Mouse (Mus musculus) liver, embryonic 11.5 days (tissue): ENCODE measurements around the gene Kdm4b. TPM values are rescaled to one million over a fixed set of nuclear protein-coding genes. Genes with fewer than 3 reads are reported as not detected.
A peak's percentile ranks its signal among the peaks of the same experiment; 100 is the strongest.

Source experiments
- ATAC-seq: fragments of 200-750 bp; cut with Nextera tagmentation; replicated peaks from 2 replicates; pipeline ENCODE4 v1.8.0; 2017; ENCODE audit warnings: moderate number of reproducible peaks, mild to moderate bottlenecking, moderate TSS enrichment, moderate library complexity; ENCODE audit not compliant: low FRiP score
- DNase-seq: peaks from one replicate; pipeline ENCODE4 v3.0.0-alpha.2; 2017; ENCODE audit warnings: low spot score
- H3K27ac ChIP-seq: fragments of 300-500 bp; sonication (generic); 2 replicates; pipeline ENCODE4 v1.5.1; 2014; ENCODE audit warnings: mild to moderate bottlenecking, low read depth, low read length, control low read depth
- H3K27me3 ChIP-seq: fragments of 300-500 bp; sonication (generic); replicated peaks from 2 replicates; pipeline ENCODE4 v1.6.1; 2014; ENCODE audit warnings: low read length, mixed read lengths; ENCODE audit not compliant: control insufficient read depth, insufficient read depth
- H3K36me3 ChIP-seq: fragments of 300-500 bp; sonication (generic); 2 replicates; pipeline ENCODE4 v1.6.1; 2014; ENCODE audit warnings: mild to moderate bottlenecking, low read length, moderate library complexity, mixed read lengths; ENCODE audit not compliant: control insufficient read depth, insufficient read depth
- H3K4me1 ChIP-seq: fragments of 300-500 bp; sonication (generic); replicated peaks from 2 replicates; pipeline ENCODE4 v1.6.1; 2014; ENCODE audit warnings: low read length, mixed read lengths; ENCODE audit not compliant: control insufficient read depth, insufficient read depth
- H3K4me2 ChIP-seq: fragments of 300-500 bp; sonication (generic); 2 replicates; pipeline ENCODE4 v1.6.1; 2014; ENCODE audit warnings: mild to moderate bottlenecking, control low read depth, moderate library complexity
- H3K4me3 ChIP-seq: fragments of 300-500 bp; sonication (generic); 2 replicates; pipeline ENCODE4 v1.5.1; 2014; ENCODE audit warnings: low read depth, low read length, control low read depth
- H3K9ac ChIP-seq: fragments of 300-500 bp; sonication (generic); 2 replicates; pipeline ENCODE4 v1.6.1; 2014; ENCODE audit warnings: low read depth, low read length, control low read depth
- H3K9me3 ChIP-seq: fragments of 300-500 bp; sonication (generic); 2 replicates; pipeline ENCODE4 v1.6.1; 2016; ENCODE audit warnings: low read length, inconsistent platforms, mixed read lengths; ENCODE audit not compliant: control insufficient read depth
- WGBS: fragments of 180-500 bp; shearing (Covaris S2); extraction: QIAGEN DNeasy Blood & Tissue Kit; methylation state at CpG from one replicate; pipeline ENCODE4 v1.1.7; 2014; 5-methylcytosine and 5-hydroxymethylcytosine counted together
- polyA plus RNA-seq: library from polyadenylated mRNA; unstranded; fragments of >200 nt; fragmentation: Nextera tagmentation; extraction: Ambion mirVana; gene quantifications from 2 replicates; pipeline ENCODE4 v1.2.1, GENCODE M21; 2014

The Kdm4b gene
- 21.7 and 24.3 TPM in 2 replicates for polyA plus RNA-seq

DNA sequence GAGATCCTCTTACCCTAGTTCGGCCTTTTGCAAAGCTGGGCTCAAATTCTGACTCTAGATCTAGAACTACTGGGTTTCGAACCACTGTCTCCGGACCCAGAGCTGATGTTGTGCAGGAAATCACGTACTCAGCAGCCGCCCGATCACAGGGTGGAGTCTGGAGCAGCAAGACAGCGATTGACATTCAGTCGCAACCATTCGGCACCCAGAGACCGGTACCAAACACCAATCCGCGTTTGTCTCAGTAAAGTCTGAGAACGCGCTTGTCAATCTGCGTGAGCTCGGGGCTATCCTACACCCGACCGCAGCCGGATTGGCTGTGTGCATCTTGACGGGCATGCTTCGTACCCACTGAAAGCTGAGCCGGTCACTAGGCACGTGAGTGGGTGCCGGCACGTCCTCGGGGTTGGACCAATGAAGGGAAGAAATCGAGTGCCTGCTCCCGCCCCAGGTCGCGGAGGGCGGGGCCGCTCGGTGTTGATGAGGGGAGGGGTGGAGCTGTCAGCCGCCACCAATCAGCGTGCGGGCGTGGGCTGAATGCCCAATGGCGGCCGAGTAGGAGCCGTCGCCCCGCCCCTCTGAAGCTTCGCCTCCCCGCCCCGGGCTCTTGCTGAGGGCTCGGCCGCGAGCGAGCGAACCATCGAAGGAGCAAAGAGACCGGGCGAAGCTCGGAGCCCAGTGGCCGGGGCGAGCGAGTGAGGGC, at the start of gene Kdm4b:
TSS of gene Kdm4b (plus strand) at position 613 of the 703 bp plus-strand sequence.
- H3K4me2 ChIP-seq, result peak within 1 kb of the TSS; percentile 91
- peak; percentile 99 for DNase-seq
- H3K27me3 ChIP-seq, result no peaks in the 10 kb centered on the region
- H3K4me1 ChIP-seq, result peaks cover 35% of the 10 kb centered on the region
- no peaks in the 10 kb centered on the region for H3K9me3 ChIP-seq
- H3K36me3 ChIP-seq, result peaks cover 21% of the 10 kb centered on the region
- peak; percentile 98 for ATAC-seq
- WGBS, result under 1% methylated on average over 57 of the region's 57 CpGs
- H3K27ac ChIP-seq, result peak within 1 kb of the TSS; percentile 88
- H3K9ac ChIP-seq, result peak within 1 kb of the TSS; percentile 88
- peak within 1 kb of the TSS; percentile 80 for H3K4me3 ChIP-seq

DNA sequence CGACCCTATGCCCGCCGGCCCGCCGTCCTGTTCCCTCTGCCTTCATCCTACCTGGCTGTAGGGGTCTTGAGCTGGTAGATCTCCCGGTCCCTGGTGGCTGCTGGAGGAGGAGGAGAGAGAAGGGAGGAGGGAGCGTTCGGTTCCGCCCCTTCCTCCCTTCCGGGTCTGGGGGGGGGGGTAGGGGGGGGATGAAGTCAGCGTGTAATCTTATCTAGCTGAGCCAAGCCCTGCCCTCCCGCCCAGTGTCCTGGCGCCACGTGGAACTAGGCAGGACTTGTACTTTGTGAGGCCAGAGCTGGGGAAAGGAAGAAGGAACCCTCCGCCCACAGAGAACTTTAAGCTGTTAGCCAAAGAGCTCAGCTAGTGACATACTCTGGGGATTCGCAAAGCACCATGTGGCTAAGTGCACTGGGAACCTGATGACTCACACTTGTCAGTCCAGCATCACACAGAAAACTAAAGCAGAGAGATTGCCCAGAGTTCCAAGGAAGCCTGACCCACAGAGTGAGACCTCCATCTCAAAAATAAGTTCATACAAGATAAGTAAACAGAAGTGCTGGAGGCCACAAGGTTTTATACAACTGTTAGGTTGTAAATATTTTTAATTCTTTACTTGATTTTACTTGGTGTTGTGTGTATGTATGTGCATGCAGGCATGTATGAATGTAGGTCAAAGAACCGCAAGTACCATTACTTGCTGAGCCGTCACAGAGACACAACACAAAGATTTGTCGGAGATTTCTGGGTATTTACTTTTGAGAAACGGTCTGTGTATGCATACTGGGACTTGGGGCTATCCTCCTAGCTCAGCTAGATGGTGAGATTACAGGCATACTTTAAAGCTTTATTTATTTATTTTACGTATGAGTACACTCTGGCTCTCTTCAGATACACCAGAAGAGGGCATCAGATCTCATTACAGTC, 49.0 kb upstream of the Kdm4b start, which contains the start of gene Ticam1:
TSS of gene Ticam1 (minus strand) at position 144 of the 924 bp plus-strand sequence.
- H3K36me3 ChIP-seq, result peaks cover 19% of the 10 kb centered on the region
- peak within 1 kb of the TSS; percentile 93 for H3K4me2 ChIP-seq
- H3K27ac ChIP-seq, result peak within 1 kb of the TSS; percentile 94
- no peaks in the 10 kb centered on the region for H3K27me3 ChIP-seq
- peak within 1 kb of the TSS; percentile 79 for H3K4me3 ChIP-seq
- H3K9me3 ChIP-seq, result no peaks in the 10 kb centered on the region
- ATAC-seq (peak; percentile 91), DNase-seq (peak; percentile 92)
- peak within 1 kb of the TSS; percentile 88 for H3K9ac ChIP-seq
- peaks cover 29% of the 10 kb centered on the region for H3K4me1 ChIP-seq
- 5% methylated on average over 20 of the region's 21 CpGs for WGBS

GRCm38 (mm10) chr17:56277567-56277893, 48.3 kb upstream of the Kdm4b start:
- WGBS, result 32% methylated on average over 2 of the region's 2 CpGs
- Histone ChIP-seq H3K27ac (peak overlapping the region; percentile 94), H3K27me3 (no peaks in the 10 kb centered on the region), H3K9me3 (no peaks in the 10 kb centered on the region), H3K4me3 (peak overlapping the region; percentile 79), H3K9ac (no peak overlapping the region; the same call in 1 of the 2 replicates), H3K36me3 (peaks cover 15% of the 10 kb centered on the region), H3K4me1 (peaks cover 29% of the 10 kb centered on the region), H3K4me2 (peak overlapping the region; percentile 93)
- DNase-seq (no peak), ATAC-seq (no peak)

DNA sequence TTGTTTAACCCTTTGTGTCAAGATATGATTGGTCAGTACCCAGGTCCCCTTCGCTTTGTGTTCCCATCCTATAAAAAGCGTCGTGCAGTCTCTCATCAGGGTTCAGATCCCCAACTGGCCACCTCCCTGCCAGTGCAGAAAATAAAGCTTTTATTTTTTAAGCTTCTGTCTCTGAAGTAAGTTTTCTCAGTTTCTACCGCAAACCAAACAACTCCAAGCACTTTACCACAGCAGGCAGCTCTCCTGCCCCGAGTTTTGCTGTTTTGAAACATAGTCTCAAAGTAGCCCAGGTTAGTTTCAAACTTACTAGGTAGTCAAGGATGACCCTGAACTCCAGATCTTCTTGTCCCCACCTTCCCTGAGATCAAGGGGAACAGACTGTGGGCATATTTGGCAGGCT, 47.5 kb upstream of the Kdm4b start:
- ATAC-seq (no peak), DNase-seq (no peak)
- Histone ChIP-seq H3K9me3 (no peaks in the 10 kb centered on the region), H3K4me3 (no peak overlapping the region), H3K4me1 (peaks cover 29% of the 10 kb centered on the region), H3K4me2 (no peak overlapping the region), H3K27ac (peak overlapping the region; percentile 94; the same call in 1 of the 2 replicates), H3K27me3 (no peaks in the 10 kb centered on the region), H3K9ac (no peak overlapping the region), H3K36me3 (peaks cover 15% of the 10 kb centered on the region)
- 86% methylated on average over 5 of the region's 5 CpGs for WGBS

DNA sequence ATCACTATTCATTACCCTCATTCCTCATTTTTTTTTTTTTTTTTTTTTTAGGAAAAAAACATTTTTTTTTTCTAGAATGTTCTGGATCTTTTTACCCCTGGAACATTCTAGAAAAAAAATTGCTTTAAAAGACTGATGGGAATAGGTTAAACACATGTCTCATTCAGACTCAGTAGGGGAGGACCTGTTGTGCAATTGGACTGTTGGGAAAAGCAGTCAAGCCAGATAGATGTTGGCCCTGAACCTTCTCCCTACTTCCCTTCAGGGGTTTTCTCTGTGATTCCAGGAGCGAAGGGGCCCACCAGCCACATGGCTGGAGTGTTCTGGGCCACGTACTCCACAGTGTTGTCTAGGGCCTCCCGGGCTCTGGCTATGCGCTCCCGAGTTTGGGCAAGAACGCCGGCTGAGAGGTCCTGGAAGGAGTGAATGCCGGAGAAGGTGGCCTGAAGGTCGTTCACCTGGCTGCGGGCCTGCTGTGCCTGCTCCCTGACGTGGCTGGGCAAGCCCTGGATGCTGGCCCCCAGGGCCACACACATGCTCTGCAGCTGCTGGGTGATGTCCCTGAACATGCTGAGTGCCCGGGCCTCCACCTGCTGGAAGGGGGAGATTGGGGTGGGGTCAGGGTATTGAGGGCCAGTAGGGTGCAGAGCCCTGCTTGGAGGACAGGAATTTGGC, 46.2 kb upstream of the Kdm4b start:
- no peak overlapping the region for H3K27ac ChIP-seq
- H3K9ac ChIP-seq, result no peak overlapping the region
- no peaks in the 10 kb centered on the region for H3K27me3 ChIP-seq
- peaks cover 19% of the 10 kb centered on the region for H3K36me3 ChIP-seq
- H3K4me2 ChIP-seq, result no peak overlapping the region
- no peak for DNase-seq
- no peaks in the 10 kb centered on the region for H3K9me3 ChIP-seq
- WGBS, result 90% methylated on average over 12 of the region's 12 CpGs
- no peak overlapping the region for H3K4me3 ChIP-seq
- no peak for ATAC-seq
- H3K4me1 ChIP-seq, result peaks cover 25% of the 10 kb centered on the region

GRCm38 (mm10) chr17:56281193-56281592, 44.7 kb upstream of the Kdm4b start:
- Histone ChIP-seq H3K4me1 (peaks cover 23% of the 10 kb centered on the region), H3K4me2 (no peak overlapping the region)
- 81% methylated on average over 12 of the region's 12 CpGs for WGBS

GRCm38 (mm10) chr17:56282802-56283201, 43.1 kb upstream of the Kdm4b start:
- no peak overlapping the region for H3K4me3 ChIP-seq
- H3K4me1 ChIP-seq, result peaks cover 26% of the 10 kb centered on the region
- 87% methylated on average over 4 of the region's 4 CpGs for whole genome bisulfite sequencing
- H3K4me2 ChIP-seq, result no peak overlapping the region
- DNase-seq, result no peak
- no peak overlapping the region for H3K9ac ChIP-seq
- no peaks in the 10 kb centered on the region for H3K9me3 ChIP-seq
- H3K27ac ChIP-seq, result no peak overlapping the region
- no peaks in the 10 kb centered on the region for H3K27me3 ChIP-seq
- H3K36me3 ChIP-seq, result peaks cover 32% of the 10 kb centered on the region
- no peak for ATAC-seq

More at GRCm38 (mm10) chr17:56281193-56281592, 44.7 kb upstream of the Kdm4b start:
- Histone ChIP-seq H3K9ac (no peak overlapping the region), H3K36me3 (peaks cover 28% of the 10 kb centered on the region), H3K9me3 (no peaks in the 10 kb centered on the region), H3K4me3 (no peak overlapping the region), H3K27ac (no peak overlapping the region), H3K27me3 (no peaks in the 10 kb centered on the region)
- no peak for ATAC-seq
- no peak for DNase-seq

DNA sequence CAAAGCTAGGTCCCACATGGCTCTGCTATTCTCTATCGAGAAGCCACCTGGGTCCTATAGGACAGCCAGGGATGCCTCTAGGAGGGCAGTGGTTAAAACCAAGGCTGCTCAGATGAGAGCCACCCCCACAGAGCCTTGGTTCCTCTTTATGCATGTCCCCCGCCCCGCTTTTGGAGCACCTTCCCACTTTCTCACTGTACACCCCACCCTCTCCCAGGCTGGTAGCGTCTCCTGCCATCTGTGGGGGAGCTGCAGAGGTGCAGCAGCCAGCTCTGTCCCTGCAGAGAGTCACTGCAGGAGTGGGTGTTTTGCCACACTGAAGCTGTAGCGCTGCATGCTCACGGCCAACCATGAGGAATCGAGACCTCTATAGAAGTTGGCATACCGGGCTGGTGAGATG, 42.5 kb upstream of the Kdm4b start:
- H3K4me3 ChIP-seq, result no peak overlapping the region
- 89% methylated on average over 8 of the region's 8 CpGs for WGBS
- no peak overlapping the region for H3K9ac ChIP-seq
- peaks cover 27% of the 10 kb centered on the region for H3K4me1 ChIP-seq
- no peak overlapping the region for H3K27ac ChIP-seq
- H3K9me3 ChIP-seq, result no peaks in the 10 kb centered on the region
- no peak overlapping the region for H3K4me2 ChIP-seq
- DNase-seq, result no peak
- ATAC-seq, result no peak
- H3K27me3 ChIP-seq, result no peaks in the 10 kb centered on the region
- peaks cover 32% of the 10 kb centered on the region for H3K36me3 ChIP-seq
